17 mouse cellular contexts compared by ENCODE assay signal in genomic region chr4:111624914-111625313, GRCm38 (mm10).
DNase-seq lines count a peak whose midpoint lies in the region; ATAC-seq and TF ChIP-seq lines count a peak whose summit lies in the region.
"Had no signal": no experiment of that assay in that cellular context is flagged by ENCODE, and none has a peak within 500 bp of the region (broad histone marks: within the 10 kb centered on the region; RNA-seq: fewer than 3 reads in every experiment).

No protein-coding gene starts in this region.

- 66% methylated on average over 5 of the region's 5 CpGs for WGBS in heart, embryonic 10.5 days
- 53% methylated on average over 5 of the region's 5 CpGs for WGBS in heart, embryonic 14.5 days
- WGBS in lung, postnatal 0 days: 35% methylated on average over 5 of the region's 5 CpGs
- WGBS in intestine, embryonic 16.5 days: 43% methylated on average over 5 of the region's 5 CpGs

- no peak for TF ChIP-seq CTCF in brain, embryonic 14.5 days (IDR thresholded peaks at IDR 0.05; ENCODE audit: borderline replicate concordance, extremely low read depth, insufficient read depth, insufficient read length)
- no peak for TF ChIP-seq CTCF in lung, postnatal 0 days (IDR thresholded peaks at IDR 0.05)

- ATAC-seq in heart, embryonic 14.5 days (ENCODE audit: insufficient number of reproducible peaks, insufficient read depth, low FRiP score, low read depth): peak; percentile 21; the same call in 1 of the 2 replicates
- peak; percentile 79 for ATAC-seq in lung, postnatal 0 days
- ATAC-seq in intestine, embryonic 16.5 days: no peak
- ATAC-seq: intestine, embryonic 15.5 days; midbrain, embryonic 16.5 days had no signal

- H3K4me1 ChIP-seq in heart, embryonic 10.5 days: no peaks in the 10 kb centered on the region
- peaks cover 0 to 2% of the 10 kb centered on the region in 2 experiments; a peak in 1 of 4 replicates for H3K4me1 ChIP-seq in heart, embryonic 14.5 days (ENCODE audit: control insufficient read depth in 2 of 2, insufficient read depth in 2 of 2, low read length in 2 of 2)
- no peaks in the 10 kb centered on the region for H3K4me1 ChIP-seq in lung, postnatal 0 days (ENCODE audit: insufficient read depth, low read depth, low read length)
- H3K4me1 ChIP-seq in intestine, embryonic 16.5 days (ENCODE audit: control insufficient read depth, insufficient read depth, low read length): no peaks in the 10 kb centered on the region
- H3K4me1 ChIP-seq: intestine, embryonic 15.5 days; liver, embryonic 13.5 days had no signal

- H3K4me2 ChIP-seq in heart, embryonic 14.5 days (ENCODE audit: low read length): no peak overlapping the region
- H3K4me2 ChIP-seq in lung, postnatal 0 days (replicated peaks; ENCODE audit: low read depth, low read length): no peak overlapping the region
- no peak overlapping the region for H3K4me2 ChIP-seq in intestine, embryonic 16.5 days (ENCODE audit: low read depth, low read length)
- H3K4me2 ChIP-seq: embryonic facial prominence, embryonic 13.5 days; hindbrain, embryonic 12.5 days; intestine, embryonic 15.5 days; liver, embryonic 13.5 days had no signal

- no peaks in the 10 kb centered on the region for H3K9me3 ChIP-seq in heart, embryonic 10.5 days
- H3K9me3 ChIP-seq in heart, embryonic 14.5 days (ENCODE audit: control insufficient read depth, low read length): no peaks in the 10 kb centered on the region
- H3K9me3 ChIP-seq in lung, postnatal 0 days (ENCODE audit: low read length): no peaks in the 10 kb centered on the region
- no peaks in the 10 kb centered on the region for H3K9me3 ChIP-seq in intestine, embryonic 16.5 days (ENCODE audit: control insufficient read depth, low read length)
- H3K9me3 ChIP-seq: embryonic facial prominence, embryonic 13.5 days; hindbrain, embryonic 12.5 days; intestine, embryonic 15.5 days; liver, embryonic 13.5 days had no signal

- no peak overlapping the region for H3K4me3 ChIP-seq in heart, embryonic 10.5 days
- H3K4me3 ChIP-seq in heart, embryonic 14.5 days (ENCODE audit: control insufficient read depth in 1 of 2, insufficient read depth in 1 of 2, low read depth in 1 of 2, low read length in 2 of 2): no peak overlapping the region
- H3K4me3 ChIP-seq in lung, postnatal 0 days (ENCODE audit: low read depth, low read length): no peak overlapping the region
- no peak overlapping the region for H3K4me3 ChIP-seq in intestine, embryonic 16.5 days (ENCODE audit: low read length)
- H3K4me3 ChIP-seq: embryonic facial prominence, embryonic 13.5 days; hindbrain, embryonic 12.5 days; intestine, embryonic 15.5 days; liver, embryonic 13.5 days had no signal

- peak; percentile 91 for DNase-seq in heart, adult 11 months
- no peak for DNase-seq in heart, embryonic 10.5 days (ENCODE audit: low spot score)
- DNase-seq in brain, embryonic 14.5 days (ENCODE audit: low read depth): peak; percentile 50
- DNase-seq in lung, postnatal 0 days (ENCODE audit: low spot score): peak; percentile 52
- DNase-seq in gastrocnemius, postnatal 14 days: no peak
- DNase-seq in ovary, postnatal 14 days (ENCODE audit: low spot score): no peak
- DNase-seq: adrenal gland, postnatal 14 days; cerebellum, adult 8-10 months; liver, embryonic 13.5 days; right cerebral cortex, postnatal 25 days had no signal

- H3K27ac ChIP-seq in heart, embryonic 10.5 days: no peak overlapping the region
- H3K27ac ChIP-seq in heart, embryonic 14.5 days (replicated peaks in 1 of 2; ENCODE audit: control insufficient read depth in 1 of 2, insufficient read depth in 1 of 2, low read depth in 2 of 2, low read length in 2 of 2): no peak overlapping the region
- no peak overlapping the region for H3K27ac ChIP-seq in lung, postnatal 0 days (ENCODE audit: low read length)
- no peak overlapping the region for H3K27ac ChIP-seq in intestine, embryonic 16.5 days (ENCODE audit: low read length)
- H3K27ac ChIP-seq: embryonic facial prominence, embryonic 13.5 days; hindbrain, embryonic 12.5 days; intestine, embryonic 15.5 days; kidney, postnatal 0 days; liver, embryonic 13.5 days had no signal

- no peak for TF ChIP-seq EP300 in lung, postnatal 0 days (IDR thresholded peaks at IDR 0.05)

- H3K27me3 ChIP-seq in heart, embryonic 10.5 days (ENCODE audit: insufficient read depth, poor library complexity, severe bottlenecking): 0 out of 2 replicates have a peak, but pooled peaks cover 4% of the 10 kb centered on the region
- H3K27me3 ChIP-seq in heart, embryonic 14.5 days (ENCODE audit: control insufficient read depth, insufficient read depth, low read length): no peaks in the 10 kb centered on the region
- H3K27me3 ChIP-seq in lung, postnatal 0 days (replicated peaks; ENCODE audit: insufficient read depth, low read length): no peaks in the 10 kb centered on the region
- H3K27me3 ChIP-seq in intestine, embryonic 16.5 days (replicated peaks; ENCODE audit: control insufficient read depth, insufficient read depth, low read length): no peaks in the 10 kb centered on the region
- H3K27me3 ChIP-seq: embryonic facial prominence, embryonic 13.5 days; hindbrain, embryonic 12.5 days; intestine, embryonic 15.5 days; liver, embryonic 13.5 days had no signal

- intact Hi-C loops in gastrocnemius, postnatal 14 days (cut with DNase I; ENCODE audit: low total_unique reads): loop anchor here (5.0 to 10.0 kb wide), 2 partner anchors 128 to 290 kb away; no protein-coding TSS in a partner anchor

- no peaks in the 10 kb centered on the region for H3K36me3 ChIP-seq in heart, embryonic 10.5 days
- no peaks in the 10 kb centered on the region for H3K36me3 ChIP-seq in heart, embryonic 14.5 days (ENCODE audit: control insufficient read depth, insufficient read depth, low read length)
- H3K36me3 ChIP-seq in lung, postnatal 0 days (ENCODE audit: insufficient read depth, low read length): no peaks in the 10 kb centered on the region
- H3K36me3 ChIP-seq in intestine, embryonic 16.5 days (ENCODE audit: control insufficient read depth, insufficient read depth, low read length): no peaks in the 10 kb centered on the region
- H3K36me3 ChIP-seq: embryonic facial prominence, embryonic 13.5 days; hindbrain, embryonic 12.5 days; intestine, embryonic 15.5 days; liver, embryonic 13.5 days had no signal

- H3K9ac ChIP-seq in heart, embryonic 14.5 days (ENCODE audit: low read length): no peak overlapping the region
- H3K9ac ChIP-seq in lung, postnatal 0 days (replicated peaks; ENCODE audit: low read depth): no peak overlapping the region
- H3K9ac ChIP-seq in intestine, embryonic 16.5 days (ENCODE audit: low read depth, low read length): no peak overlapping the region
- H3K9ac ChIP-seq: embryonic facial prominence, embryonic 13.5 days; hindbrain, embryonic 12.5 days; intestine, embryonic 15.5 days; liver, embryonic 13.5 days had no signal

- no peak for TF ChIP-seq POLR2A in brain, embryonic 14.5 days (IDR thresholded peaks at IDR 0.05; ENCODE audit: borderline replicate concordance, extremely low read depth, insufficient read depth, insufficient read length, poor library complexity, severe bottlenecking)

Comparison
In these comparisons a context has a peak if more than half of its experiments do, and no peak if none do; other contexts are left out.
1. DNase-seq: peak in heart, adult 11 months (single experiment), brain, embryonic 14.5 days (single experiment) and lung, postnatal 0 days (single experiment); none in heart, embryonic 10.5 days (single experiment), gastrocnemius, postnatal 14 days (single experiment) and ovary, postnatal 14 days (single experiment).